Mouse (Mus musculus) left cerebral cortex, adult 2 months (tissue): ENCODE results near the gene Vdr. TPM values are rescaled to one million over a fixed set of nuclear protein-coding genes. Genes with fewer than 3 reads are reported as not detected.
"Not testable (repeated sequence)": the region's sequence is repeated elsewhere in the genome, so short reads cannot be mapped to it uniquely, and the experiment has no call there.

Experiments
- DNase-seq, 2 experiments: peaks; one replicate each; pipeline ENCODE4 v3.0.0; 2021 to 2022; ENCODE audit warnings: low spot score in 2 of 2, mixed read lengths in 1 of 2; ENCODE audit errors: extremely low spot score in 1 of 2
- H3K27ac ChIP-seq: fragments of 200-600 bp; 2 replicates; pipeline ENCODE4 v1.8.1; 2022
- H3K4me3 ChIP-seq: fragments of 200-600 bp; 2 replicates; pipeline ENCODE4 v1.8.1; 2022
- CTCF ChIP-seq: fragments of 200-600 bp; IDR thresholded peaks from 2 replicates; pipeline ENCODE4 v1.8.1; 2022; ENCODE audit warnings: antibody characterized with exemption, mild to moderate bottlenecking, moderate library complexity
- intact Hi-C: fragments of 180-260 bp; cut with DNase I; formaldehyde crosslinking; loops from one replicate; pipeline ENCODE4 v1.15.1; 2025
- total RNA-seq, 2 experiments: library from RNA; stranded (reverse); gene quantifications; 2 replicates each; pipeline ENCODE4 v1.2.3; 2021

Vdr gene
- total RNA-seq, 2 experiments from 2014 or later = 0.32 to 0.79 TPM

DNA sequence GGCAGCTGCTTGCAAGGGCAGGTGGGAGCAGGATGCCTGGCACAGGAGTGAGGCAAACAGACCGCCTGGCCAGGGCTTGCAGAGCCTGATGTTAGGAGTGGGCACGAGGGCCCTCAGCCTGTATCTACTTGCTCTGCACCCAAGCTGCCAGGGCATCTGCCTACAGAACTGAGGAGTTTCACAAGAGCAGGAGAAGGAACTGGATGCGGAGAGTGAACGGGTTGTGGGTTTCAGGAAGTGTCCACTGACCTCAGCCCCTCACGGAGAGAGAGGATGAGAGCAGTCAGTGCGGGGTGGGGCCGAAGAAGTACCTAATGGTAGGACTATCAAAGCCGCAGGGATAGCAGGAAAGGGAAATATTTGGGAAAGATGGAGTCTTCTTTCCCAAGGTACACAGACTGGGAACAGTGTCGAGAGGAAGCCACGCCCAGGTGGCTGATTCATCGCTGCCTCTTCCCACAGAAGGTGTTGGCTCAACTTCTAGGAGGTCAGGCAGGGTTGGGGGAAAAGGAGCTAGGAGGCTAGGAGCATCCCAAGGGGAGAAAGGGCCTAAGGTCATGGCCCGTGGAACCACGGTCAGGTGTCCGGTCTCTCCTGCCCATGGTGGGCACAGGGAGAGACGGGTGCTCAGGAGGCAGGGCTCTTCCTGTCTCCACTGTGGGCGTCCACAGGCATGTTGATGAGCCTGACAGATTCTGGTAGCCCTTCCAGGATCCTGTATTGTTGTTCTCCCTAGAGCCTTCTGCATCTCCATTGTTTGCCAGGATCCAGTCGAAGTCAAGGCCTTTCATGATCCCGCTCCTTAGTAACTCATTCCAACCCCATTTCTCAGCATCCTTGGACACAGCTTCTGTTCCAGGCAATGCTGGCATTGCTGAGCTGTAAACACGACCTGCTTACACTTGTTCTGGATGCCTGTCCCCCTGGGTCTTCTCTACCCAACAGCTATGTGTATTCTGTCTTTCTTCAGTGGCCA, 39.1 kb downstream of the Vdr start:
- no peak for TF ChIP-seq CTCF
- intact Hi-C loops = no loop called here
- H3K4me3 ChIP-seq = no peak overlapping the region
- DNase-seq = no peak
- H3K27ac ChIP-seq = no peak overlapping the region

DNA sequence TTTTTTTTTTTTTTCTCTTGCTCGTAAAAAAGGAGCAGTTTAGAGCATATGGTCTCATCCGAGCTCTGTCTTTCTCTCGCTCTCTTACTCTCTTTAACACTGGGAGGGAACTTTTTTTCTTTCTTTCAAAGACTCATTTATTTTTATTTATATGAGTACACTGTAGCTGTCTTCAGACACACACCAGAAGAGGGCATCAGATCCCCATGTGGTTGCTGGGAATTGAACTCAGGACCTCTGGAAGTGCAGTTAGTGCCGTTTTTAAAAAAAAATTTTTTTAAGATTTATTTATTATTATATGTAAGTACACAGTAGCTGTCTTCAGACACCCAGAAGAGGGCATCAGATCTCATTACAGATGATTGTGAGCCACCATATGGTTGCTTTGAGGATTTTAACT, 40.3 kb downstream of the Vdr start:
- H3K4me3 ChIP-seq, DNase-seq, intact Hi-C loops, H3K27ac ChIP-seq: not testable (repeated sequence)
- TF ChIP-seq CTCF = peak; percentile 17

DNA sequence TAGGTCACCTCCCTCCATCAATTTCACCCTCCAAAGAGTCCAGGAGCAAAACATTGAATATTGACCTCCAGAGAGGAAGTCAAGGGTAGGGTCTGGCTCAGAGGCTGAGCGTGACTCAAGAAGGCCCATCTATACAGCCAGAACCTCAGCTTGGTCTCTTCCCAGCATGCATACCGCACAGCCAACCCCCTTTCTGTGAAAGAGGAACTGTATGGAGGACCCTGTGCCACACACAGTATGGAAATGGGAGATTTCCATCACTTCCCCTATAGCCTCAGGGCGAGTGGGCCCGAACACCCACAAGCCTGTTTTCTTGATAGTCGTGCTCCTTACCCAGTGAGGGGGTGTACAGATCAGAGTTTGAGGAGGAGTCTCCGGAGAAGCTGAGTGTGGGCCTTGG, 41.4 kb downstream of the Vdr start:
- Histone ChIP-seq H3K4me3 (no peak overlapping the region), H3K27ac (no peak overlapping the region)
- intact Hi-C loops = no loop called here
- no peak for TF ChIP-seq CTCF
- DNase-seq = no peak

DNA sequence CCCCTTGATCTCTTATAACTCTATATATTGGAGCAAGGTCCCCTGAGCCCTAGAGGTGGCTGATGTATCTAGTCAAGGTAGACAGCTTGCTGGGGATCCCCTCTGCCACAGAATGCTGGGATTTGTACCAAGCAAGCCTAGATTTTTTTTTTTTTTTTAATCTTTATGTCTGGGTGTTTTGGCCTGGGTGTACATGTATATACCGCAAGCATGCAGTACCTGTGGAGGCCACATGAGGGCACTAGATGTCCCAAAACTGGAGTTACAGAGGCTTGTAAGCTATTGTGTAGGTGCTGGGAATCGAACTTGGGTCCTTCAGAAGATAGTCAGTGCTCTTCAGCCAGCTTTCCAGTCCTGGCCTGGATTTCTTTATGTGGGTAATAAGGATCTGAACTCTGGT, 44.4 kb downstream of the Vdr start:
- TF ChIP-seq CTCF = no peak; the same call in 1 of the 2 replicates
- H3K27ac ChIP-seq = no peak overlapping the region
- intact Hi-C loops = no loop called here
- DNase-seq = no peak
- no peak overlapping the region for H3K4me3 ChIP-seq

DNA sequence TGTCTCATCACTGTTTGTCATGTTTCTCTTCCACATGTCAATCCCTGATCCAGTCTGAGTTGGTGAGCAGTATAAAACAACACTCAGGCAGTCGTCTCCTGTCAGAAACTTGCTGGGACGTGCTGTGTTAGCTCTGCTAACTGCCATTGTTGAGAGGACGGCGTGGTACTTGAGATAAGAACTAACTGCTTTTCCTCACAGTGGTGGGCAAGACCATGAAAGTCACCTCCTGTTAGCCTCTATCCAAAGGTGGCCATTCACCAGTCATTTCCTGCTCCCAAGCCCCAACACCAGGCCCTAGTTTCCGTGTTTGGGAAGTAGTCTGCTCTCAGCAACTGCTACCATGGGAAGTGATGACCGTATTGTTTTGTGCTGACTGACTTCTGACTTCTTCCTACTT, 45.3 kb downstream of the Vdr start:
- H3K27ac ChIP-seq = no peak overlapping the region
- DNase-seq = no peak
- H3K4me3 ChIP-seq = no peak overlapping the region
- no peak for TF ChIP-seq CTCF
- intact Hi-C loops = no loop called here

DNA sequence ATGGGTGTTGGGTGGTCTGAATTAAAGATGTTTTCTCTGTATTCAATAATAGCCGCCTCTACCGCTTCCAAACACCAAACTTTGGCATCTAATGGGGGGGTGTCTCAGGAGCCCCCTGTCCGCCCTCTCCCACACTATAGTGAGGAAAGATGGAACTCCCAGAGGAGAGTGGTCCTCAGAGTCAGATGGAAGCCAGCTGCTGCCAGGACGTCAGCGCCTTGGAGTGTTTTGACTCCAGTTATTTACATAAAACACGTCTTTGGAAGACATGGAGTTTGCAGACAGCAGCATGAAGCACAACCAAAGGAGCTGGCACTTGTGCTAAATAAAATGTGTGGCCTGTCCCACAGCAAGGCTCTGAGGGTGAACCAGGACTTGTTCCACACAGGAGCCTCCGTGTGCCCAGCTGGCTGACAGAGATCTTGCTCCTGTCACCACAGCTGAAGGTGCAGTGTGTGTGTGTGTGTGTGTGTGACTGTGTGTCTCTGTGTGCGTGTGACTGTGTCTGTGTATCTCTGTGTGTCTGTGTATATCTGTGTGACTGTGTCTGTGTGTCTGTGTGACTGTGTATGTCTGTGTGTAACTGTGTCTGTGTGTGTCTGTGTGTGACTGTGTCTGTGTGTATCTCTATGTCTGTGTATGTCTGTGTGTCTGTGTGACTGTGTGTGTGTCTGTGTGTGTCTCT, 45.9 kb downstream of the Vdr start:
- peak overlapping the region; percentile 67; the same call in 1 of the 2 replicates for H3K27ac ChIP-seq
- intact Hi-C loops = no loop called here
- DNase-seq = no peak

DNA sequence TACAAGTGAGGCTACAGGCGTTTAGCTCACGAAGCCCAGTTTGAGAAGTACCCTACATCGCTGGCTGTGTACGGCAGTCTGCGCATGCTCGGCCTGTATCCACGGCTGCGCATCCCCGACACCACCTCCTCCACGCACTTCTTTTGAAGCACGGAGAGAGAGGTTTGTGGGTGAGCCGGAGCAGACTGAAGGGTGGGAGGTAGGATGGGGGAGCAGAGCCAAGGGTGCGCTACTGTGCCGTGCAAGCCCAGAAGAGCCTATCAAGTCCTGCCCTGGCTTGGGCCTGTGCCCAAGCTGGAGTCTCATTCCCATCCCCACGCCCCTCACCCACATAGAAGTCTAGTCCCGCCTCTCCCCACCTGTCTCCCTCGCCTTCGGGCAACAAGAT, 46.9 kb downstream of the Vdr start:
- peak overlapping the region; percentile 83 for H3K27ac ChIP-seq
- peak; percentile 62 to 73 for DNase-seq
- no peak overlapping the region for H3K4me3 ChIP-seq
- intact Hi-C loops = no loop called here
- no peak for TF ChIP-seq CTCF

More for the DNA sequence above, 45.9 kb downstream of the Vdr start:
- H3K4me3 ChIP-seq = no peak overlapping the region
- TF ChIP-seq CTCF = no peak

DNA sequence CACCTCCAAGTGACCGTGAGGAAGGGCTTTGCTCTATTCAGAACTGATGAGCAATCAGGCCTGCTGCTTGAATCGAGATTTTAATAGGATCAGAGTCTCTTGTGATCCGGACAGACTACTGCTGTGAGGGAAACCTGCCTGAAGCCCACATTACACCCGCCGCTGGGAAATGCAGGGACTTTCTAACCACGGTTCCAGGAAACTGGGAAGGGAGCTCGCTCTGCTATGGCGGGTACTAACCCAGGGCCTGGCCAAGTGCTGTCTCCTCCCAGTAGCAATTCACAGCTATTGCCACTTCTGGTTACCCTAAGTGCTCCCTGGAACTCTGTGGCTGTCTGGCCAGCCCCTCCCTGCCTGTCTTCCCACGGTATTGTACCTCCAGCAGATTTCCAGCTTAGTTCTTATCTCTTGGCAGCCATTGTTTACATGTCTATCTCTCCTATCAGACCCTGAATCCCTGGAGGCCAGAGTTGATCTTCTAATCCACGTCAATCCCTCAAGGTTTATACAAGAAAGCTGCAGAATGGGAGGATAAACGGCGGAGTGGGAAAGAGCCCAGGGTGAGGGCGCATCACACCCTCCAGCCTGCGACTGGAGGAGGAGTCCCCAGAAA, 47.4 kb downstream of the Vdr start:
- Histone ChIP-seq H3K27ac (peak overlapping the region; percentile 83), H3K4me3 (no peak overlapping the region)
- intact Hi-C loops = no loop called here
- no peak for TF ChIP-seq CTCF
- DNase-seq = no peak

DNA sequence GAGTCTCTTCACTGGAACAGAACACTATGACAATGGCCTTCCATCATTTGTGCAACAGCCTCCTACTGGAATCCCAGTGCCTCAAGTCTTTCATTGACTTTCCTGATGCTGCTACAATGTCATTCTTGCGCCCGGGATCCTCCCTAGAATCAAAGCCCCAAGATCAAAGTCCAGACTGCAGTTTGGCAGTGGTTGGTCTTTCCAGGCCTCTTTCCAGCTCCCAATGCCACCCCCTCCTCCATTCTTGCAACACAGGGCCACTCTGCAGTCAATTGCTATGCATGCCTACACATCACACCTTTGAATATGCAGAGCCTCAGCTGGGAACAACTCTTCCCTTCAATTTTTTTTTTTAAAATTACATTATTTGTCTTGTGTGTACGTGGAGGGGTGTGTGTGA, 50.1 kb downstream of the Vdr start:
- no peak overlapping the region for H3K27ac ChIP-seq
- H3K4me3 ChIP-seq = no peak overlapping the region
- no peak for TF ChIP-seq CTCF
- DNase-seq = no peak
- intact Hi-C loops = no loop called here

DNA sequence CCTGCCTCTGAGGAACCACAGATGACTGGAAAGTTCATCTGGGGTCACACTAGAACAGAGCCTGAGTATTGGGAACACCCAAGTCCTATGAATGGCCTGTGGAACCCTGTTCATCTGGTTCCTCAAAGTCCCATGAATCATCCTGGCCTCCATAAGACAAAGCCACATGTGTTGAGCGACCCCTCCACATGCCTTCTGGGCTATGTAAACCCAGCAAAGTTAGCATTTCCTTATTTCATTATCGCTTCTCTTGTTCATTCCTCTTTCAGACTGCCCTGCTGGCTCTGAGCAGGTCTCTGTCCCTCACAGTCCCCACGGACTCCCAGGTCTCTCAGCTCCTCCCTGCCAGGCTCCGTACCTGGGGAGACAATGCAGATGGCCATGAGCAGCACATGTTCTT, 52.0 kb downstream of the Vdr start:
- H3K4me3 ChIP-seq = no peak overlapping the region
- H3K27ac ChIP-seq = no peak overlapping the region
- no peak for DNase-seq
- intact Hi-C loops = loop anchor here (10.0 kb wide), 1 partner anchor 306 kb away; the partner anchor contains the start of genes Asb8 and Ccdc184
- no peak for TF ChIP-seq CTCF

DNA sequence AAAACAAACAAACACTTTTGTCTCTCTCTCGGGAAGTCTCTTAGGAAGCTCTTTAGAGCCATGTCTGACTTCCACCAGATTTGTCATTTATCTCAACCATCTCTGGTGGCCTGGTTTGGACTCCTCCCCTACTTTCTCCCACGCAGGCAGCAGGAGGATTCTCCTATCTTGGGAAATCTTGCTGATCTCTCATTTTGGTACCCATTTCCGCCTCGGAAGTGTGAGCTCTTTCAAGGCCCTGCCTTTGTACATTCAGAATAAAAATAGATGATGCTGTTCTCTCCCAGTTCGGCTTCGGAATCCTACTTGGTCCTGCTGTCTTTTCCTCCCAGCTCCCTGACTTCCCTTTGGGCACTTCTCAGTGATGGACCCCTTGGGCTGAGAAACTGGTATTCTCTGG, 55.9 kb downstream of the Vdr start:
- no peak overlapping the region for H3K4me3 ChIP-seq
- H3K27ac ChIP-seq = peak overlapping the region; percentile 69; the same call in 1 of the 2 replicates
- TF ChIP-seq CTCF = no peak
- no peak for DNase-seq
- intact Hi-C loops = loop anchor here (10.0 kb wide), 1 partner anchor 310 kb away; the partner anchor contains the start of genes Asb8 and Ccdc184

DNA sequence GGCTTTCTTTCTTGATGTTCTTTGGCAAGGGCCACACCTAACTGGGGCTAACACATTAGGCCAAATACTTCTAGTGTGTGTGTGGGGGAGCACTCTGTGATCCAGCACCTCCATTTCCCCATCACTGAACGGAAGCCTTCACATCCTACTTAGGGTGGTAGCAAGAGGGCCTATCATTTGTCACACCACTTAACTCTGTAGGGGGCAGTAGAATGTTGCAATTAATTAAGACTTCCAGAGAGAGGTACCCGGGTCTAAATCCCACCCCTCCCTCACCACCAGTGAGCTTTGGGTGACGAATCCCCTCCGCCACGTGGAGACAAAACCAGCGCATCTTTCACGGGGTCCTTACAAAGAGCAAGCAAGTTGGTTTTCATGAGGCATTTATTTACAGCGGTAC, 56.4 kb downstream of the Vdr start:
- DNase-seq = no peak
- TF ChIP-seq CTCF = peak; percentile 12
- intact Hi-C loops = loop anchor here (10.0 kb wide), 1 partner anchor 311 kb away; the partner anchor contains the start of genes Asb8 and Ccdc184
- no peak overlapping the region for H3K27ac ChIP-seq
- H3K4me3 ChIP-seq = no peak overlapping the region
